Mouse (Mus musculus) intestine, embryonic 15.5 days (tissue): ENCODE data around the gene Gdpgp1. TPM values are rescaled to one million over a fixed set of nuclear protein-coding genes. Genes with fewer than 3 reads are reported as not detected.
A peak's percentile ranks its signal among the peaks of the same experiment; 100 is the strongest.

Experiments
- ATAC-seq: fragments of 200-750 bp; cut with Nextera tagmentation; 2 replicates; pipeline ENCODE4 v1.8.0; 2017; ENCODE audit warnings: moderate TSS enrichment, moderate library complexity
- H3K27ac ChIP-seq: fragments of 300-500 bp; sonication (generic); 2 replicates; pipeline ENCODE4 v1.5.1; 2015; ENCODE audit warnings: mild to moderate bottlenecking, inconsistent platforms
- H3K27me3 ChIP-seq: fragments of 300-500 bp; sonication (generic); replicated peaks from 2 replicates; pipeline ENCODE4 v1.6.1; 2015; ENCODE audit warnings: inconsistent platforms
- H3K36me3 ChIP-seq: fragments of 300-500 bp; sonication (generic); 2 replicates; pipeline ENCODE4 v1.6.1; 2015; ENCODE audit warnings: inconsistent platforms
- H3K4me1 ChIP-seq: fragments of 300-500 bp; sonication (generic); replicated peaks from 2 replicates; pipeline ENCODE4 v1.6.1; 2015; ENCODE audit warnings: inconsistent platforms
- H3K4me2 ChIP-seq: fragments of 300-500 bp; sonication (generic); replicated peaks from 2 replicates; pipeline ENCODE4 v1.6.1; 2015; ENCODE audit warnings: mild to moderate bottlenecking, inconsistent platforms
- H3K4me3 ChIP-seq: fragments of 300-500 bp; sonication (generic); replicated peaks from 2 replicates; pipeline ENCODE4 v1.5.1; 2015; ENCODE audit warnings: inconsistent platforms
- H3K9ac ChIP-seq: fragments of 300-500 bp; sonication (generic); 2 replicates; pipeline ENCODE4 v1.6.1; 2015; ENCODE audit warnings: inconsistent platforms
- H3K9me3 ChIP-seq: fragments of 300-500 bp; sonication (generic); 2 replicates; pipeline ENCODE4 v1.6.1; 2016; ENCODE audit warnings: inconsistent platforms
- WGBS: fragments of 180-500 bp; shearing (Covaris S2); methylation state at CpG from one replicate; pipeline ENCODE4 v1.1.7; 2015; 5-methylcytosine and 5-hydroxymethylcytosine counted together
- polyA plus RNA-seq: library from polyadenylated mRNA; unstranded; fragments of >200 nt; fragmentation: Nextera tagmentation; extraction: Ambion mirVana; gene quantifications from 2 replicates; pipeline ENCODE4 v1.2.1, GENCODE M21; 2015

Gene Gdpgp1
- polyA plus RNA-seq, 1 experiment from 2014 or later, result 6.5 TPM

- no peak for ATAC-seq
- peaks cover 36% of the 10 kb centered on the region for H3K36me3 ChIP-seq
- H3K4me2 ChIP-seq, result no peak overlapping the region
- peaks cover 5% of the 10 kb centered on the region for H3K4me1 ChIP-seq
- H3K9me3 ChIP-seq, result no peaks in the 10 kb centered on the region
- H3K9ac ChIP-seq, result no peak overlapping the region
- 74% methylated on average over 8 of the region's 8 CpGs for WGBS
- H3K27ac ChIP-seq, result no peak overlapping the region
- H3K27me3 ChIP-seq, result no peaks in the 10 kb centered on the region
- H3K4me3 ChIP-seq, result no peak overlapping the region
These were observed 18.2 kb upstream of the Gdpgp1 start for GRCm38 (mm10) chr7:80214459-80214858.

DNA sequence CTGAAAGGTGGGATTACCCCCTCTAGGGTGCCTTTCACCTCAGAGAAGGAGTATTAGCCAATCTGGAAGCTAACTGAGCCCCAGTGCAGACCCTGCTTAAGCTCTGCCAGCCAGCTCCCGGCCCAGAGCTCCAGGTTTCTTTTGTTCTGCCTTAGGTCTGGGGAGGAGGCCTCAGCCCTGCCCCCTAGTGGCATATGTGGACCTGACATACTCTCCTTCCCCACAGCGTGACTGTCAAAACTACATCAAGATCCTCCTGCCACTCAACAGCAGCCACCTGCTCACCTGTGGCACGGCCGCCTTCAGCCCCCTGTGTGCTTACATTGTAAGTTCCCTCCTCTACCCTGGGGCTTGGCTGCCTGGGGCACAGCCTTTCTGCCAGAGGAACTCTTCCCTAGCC lies 17.3 kb upstream of the Gdpgp1 start:
- H3K4me1 ChIP-seq, result 0 out of 2 replicates have a peak, but pooled peaks cover 2% of the 10 kb centered on the region
- WGBS, result 30% methylated on average over 4 of the region's 4 CpGs
- H3K27ac ChIP-seq, result no peak overlapping the region
- H3K4me3 ChIP-seq, result no peak overlapping the region
- H3K9me3 ChIP-seq, result no peaks in the 10 kb centered on the region
- H3K9ac ChIP-seq, result no peak overlapping the region
- no peaks in the 10 kb centered on the region for H3K27me3 ChIP-seq
- no peak overlapping the region for H3K4me2 ChIP-seq
- peak; percentile 88 for ATAC-seq
- H3K36me3 ChIP-seq, result peaks cover 45% of the 10 kb centered on the region

DNA sequence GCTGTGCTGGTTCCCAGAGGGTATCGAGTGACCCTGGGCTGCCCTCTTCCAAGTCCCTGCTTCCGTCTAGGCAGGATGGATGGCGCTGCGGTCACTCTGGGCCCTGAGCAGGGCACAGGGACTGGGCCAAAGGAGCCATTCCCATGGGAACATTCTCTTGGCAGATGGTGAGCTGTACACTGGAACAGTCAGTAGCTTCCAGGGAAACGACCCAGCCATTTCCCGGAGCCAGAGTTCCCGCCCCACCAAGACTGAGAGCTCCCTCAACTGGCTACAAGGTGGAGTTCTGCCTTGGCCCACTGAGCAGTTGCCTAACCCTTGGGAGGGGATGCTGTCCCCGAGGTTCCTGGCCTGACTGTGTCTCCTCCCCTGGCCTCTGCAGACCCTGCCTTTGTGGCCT lies 16.1 kb upstream of the Gdpgp1 start:
- Histone ChIP-seq H3K4me3 (no peak overlapping the region), H3K9ac (no peak overlapping the region), H3K4me2 (no peak overlapping the region), H3K27me3 (no peaks in the 10 kb centered on the region), H3K36me3 (peaks cover 51% of the 10 kb centered on the region), H3K9me3 (no peaks in the 10 kb centered on the region), H3K27ac (no peak overlapping the region), H3K4me1 (0 out of 2 replicates have a peak, but pooled peaks cover 2% of the 10 kb centered on the region)
- ATAC-seq, result no peak
- 78% methylated on average over 8 of the region's 8 CpGs for WGBS

- 95% methylated on average over 9 of the region's 9 CpGs for WGBS
- Histone ChIP-seq H3K27ac (no peak overlapping the region), H3K36me3 (peaks cover 51% of the 10 kb centered on the region), H3K27me3 (no peaks in the 10 kb centered on the region), H3K4me2 (no peak overlapping the region), H3K4me1 (0 out of 2 replicates have a peak, but pooled peaks cover 2% of the 10 kb centered on the region), H3K9ac (no peak overlapping the region), H3K4me3 (no peak overlapping the region), H3K9me3 (no peaks in the 10 kb centered on the region)
- no peak for ATAC-seq
These were observed 14.0 kb upstream of the Gdpgp1 start for GRCm38 (mm10) chr7:80218666-80219065.

DNA sequence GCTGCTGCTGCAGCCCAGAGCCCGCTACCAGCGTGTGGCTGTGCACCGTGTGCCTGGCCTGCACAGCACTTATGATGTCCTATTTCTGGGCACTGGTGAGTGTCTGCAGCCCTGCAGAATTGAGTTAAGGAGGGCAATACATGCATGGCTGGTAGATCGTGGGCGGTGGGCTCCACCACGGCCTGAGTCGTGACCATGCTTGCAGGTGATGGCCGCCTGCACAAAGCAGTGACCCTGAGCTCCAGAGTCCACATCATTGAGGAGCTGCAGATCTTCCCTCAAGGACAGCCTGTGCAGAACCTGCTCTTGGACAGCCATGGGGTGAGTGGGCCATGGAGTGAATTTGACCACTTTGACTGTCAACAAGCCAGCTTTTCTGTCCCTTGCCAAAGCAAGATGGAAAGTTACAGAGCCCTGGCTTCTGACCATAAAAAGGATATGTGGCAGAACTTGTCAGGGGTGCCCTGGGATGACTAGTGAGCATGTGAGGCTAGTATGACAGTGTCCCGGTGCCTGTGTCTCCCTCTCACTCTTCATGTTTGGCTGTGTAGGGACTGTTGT lies 12.3 kb upstream of the Gdpgp1 start:
- H3K9ac ChIP-seq, result no peak overlapping the region
- H3K27ac ChIP-seq, result no peak overlapping the region
- H3K36me3 ChIP-seq, result peaks cover 60% of the 10 kb centered on the region
- no peak overlapping the region for H3K4me3 ChIP-seq
- no peak overlapping the region for H3K4me2 ChIP-seq
- WGBS, result 93% methylated on average over 9 of the region's 9 CpGs
- 0 out of 2 replicates have a peak, but pooled peaks cover 2% of the 10 kb centered on the region for H3K4me1 ChIP-seq
- H3K27me3 ChIP-seq, result no peaks in the 10 kb centered on the region
- no peaks in the 10 kb centered on the region for H3K9me3 ChIP-seq
- ATAC-seq, result no peak

DNA sequence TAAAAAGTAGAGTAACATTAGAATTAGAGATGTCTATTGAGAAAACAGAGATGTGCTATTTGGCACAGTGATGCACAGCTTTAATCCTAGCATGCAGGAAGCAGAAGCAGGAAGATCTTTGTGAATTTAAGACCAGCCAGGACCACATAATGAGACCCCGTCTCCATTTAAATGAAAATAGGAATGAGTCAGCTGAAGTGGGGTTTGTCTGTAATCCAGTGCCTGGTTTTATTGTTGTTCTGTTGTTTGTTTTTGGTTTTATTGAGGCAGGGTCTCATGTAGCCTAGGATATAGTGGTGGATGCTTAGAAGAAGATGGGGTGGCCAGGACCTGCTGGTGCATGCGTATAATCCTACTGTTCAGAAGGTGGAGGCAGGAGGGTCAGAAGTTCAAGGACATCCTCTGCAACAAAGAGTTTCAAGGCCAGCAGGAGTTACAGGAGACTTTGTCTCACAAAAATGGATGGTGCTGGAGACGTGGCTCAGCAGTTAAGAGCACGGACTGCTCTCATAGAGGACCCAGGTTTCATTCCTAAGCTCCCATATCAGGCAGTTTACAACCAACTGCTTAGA lies 11.4 kb upstream of the Gdpgp1 start:
- Histone ChIP-seq H3K4me2 (no peak overlapping the region), H3K4me3 (no peak overlapping the region), H3K4me1 (no peaks in the 10 kb centered on the region), H3K9me3 (no peaks in the 10 kb centered on the region), H3K36me3 (peaks cover 57% of the 10 kb centered on the region), H3K9ac (no peak overlapping the region), H3K27ac (no peak overlapping the region), H3K27me3 (no peaks in the 10 kb centered on the region)
- WGBS, result 79% methylated on average over 4 of the region's 4 CpGs
- ATAC-seq, result no peak

DNA sequence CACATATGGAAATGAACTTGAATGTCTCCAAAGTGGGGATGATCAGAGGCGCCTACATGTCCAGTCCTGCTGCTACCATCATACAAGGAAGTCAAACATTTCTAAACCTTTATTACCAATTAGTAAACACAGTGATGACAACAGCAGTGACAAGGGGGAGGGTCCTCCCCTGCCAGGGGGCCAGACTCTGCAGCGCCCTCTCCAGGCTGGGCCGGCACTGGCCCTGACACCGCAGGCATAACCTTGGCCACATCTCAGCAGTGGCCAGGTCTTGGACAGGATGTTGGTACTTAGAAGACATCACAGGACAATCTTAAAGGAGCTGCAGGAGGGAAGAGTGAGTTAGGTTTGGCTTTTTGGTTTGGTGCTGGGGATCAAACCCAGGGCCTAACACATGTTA lies 5.6 kb upstream of the Gdpgp1 start:
- Histone ChIP-seq H3K4me1 (no peaks in the 10 kb centered on the region), H3K4me3 (no peak overlapping the region), H3K27ac (no peak overlapping the region), H3K9me3 (no peaks in the 10 kb centered on the region), H3K9ac (no peak overlapping the region), H3K36me3 (peaks cover 18% of the 10 kb centered on the region), H3K4me2 (no peak overlapping the region), H3K27me3 (no peaks in the 10 kb centered on the region)
- ATAC-seq, result no peak
- WGBS, result 90% methylated on average over 4 of the region's 4 CpGs

DNA sequence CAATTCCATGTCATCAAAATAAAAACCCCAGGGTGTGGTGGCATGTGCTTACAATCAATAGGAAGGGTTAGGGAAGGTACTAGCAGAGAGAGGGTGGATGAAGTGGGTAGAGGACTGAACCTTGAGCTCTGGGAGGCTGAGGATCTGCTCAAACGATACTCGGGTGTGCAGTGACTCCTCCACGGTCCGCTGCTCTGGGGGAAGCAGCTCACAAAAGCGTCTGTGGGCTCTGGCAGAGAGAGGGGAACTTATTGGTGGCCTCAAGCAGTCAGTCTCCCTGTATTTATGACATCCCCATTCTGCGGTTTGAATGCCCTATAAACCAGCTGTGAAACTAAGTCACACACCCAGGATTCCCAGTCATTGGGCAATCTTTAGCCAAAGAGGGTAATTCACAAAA lies 2.5 kb upstream of the Gdpgp1 start:
- Histone ChIP-seq H3K36me3 (peaks cover 9% of the 10 kb centered on the region), H3K27me3 (no peaks in the 10 kb centered on the region), H3K27ac (no peak overlapping the region), H3K4me2 (no peak overlapping the region; the same call in 1 of the 2 replicates), H3K9ac (no peak overlapping the region), H3K4me3 (no peak overlapping the region), H3K9me3 (no peaks in the 10 kb centered on the region), H3K4me1 (0 out of 2 replicates have a peak, but pooled peaks cover 4% of the 10 kb centered on the region)
- no peak for ATAC-seq
- WGBS, result 67% methylated on average over 6 of the region's 6 CpGs

GRCm38 (mm10) chr7:80231971-80232488 lies 635 bp upstream of the Gdpgp1 start:
- H3K4me3 ChIP-seq, result peak overlapping the region; percentile 78

DNA sequence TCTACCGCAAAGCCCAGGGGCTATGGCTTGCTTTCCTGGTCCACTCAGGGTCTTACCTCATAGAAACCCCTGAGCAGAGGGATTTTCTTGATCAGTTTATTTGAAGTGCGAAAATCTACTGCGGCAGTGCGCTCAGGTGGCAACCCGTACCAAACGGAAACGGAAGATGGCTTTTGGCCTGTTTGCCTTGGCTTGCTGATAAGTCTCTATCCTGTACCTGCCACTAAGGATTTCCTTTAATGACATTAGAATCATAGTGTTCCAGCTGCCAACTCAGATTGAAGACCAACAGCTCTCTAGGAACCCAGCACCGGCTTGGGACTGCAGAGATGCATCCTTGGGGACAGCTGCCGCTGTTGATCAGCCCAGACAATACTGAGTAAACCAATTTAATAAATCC lies 1.1 kb downstream of the Gdpgp1 start:
- Histone ChIP-seq H3K4me1 (0 out of 2 replicates have a peak, but pooled peaks cover 4% of the 10 kb centered on the region), H3K27me3 (no peaks in the 10 kb centered on the region), H3K9ac (peak overlapping the region; percentile 34; the same call in 1 of the 2 replicates), H3K27ac (no peak overlapping the region), H3K36me3 (no peaks in the 10 kb centered on the region), H3K4me3 (peak overlapping the region; percentile 78), H3K4me2 (peak overlapping the region; percentile 88), H3K9me3 (no peaks in the 10 kb centered on the region)
- no peak for ATAC-seq
- 66% methylated on average over 9 of the region's 9 CpGs for WGBS

More at GRCm38 (mm10) chr7:80231971-80232488, 635 bp upstream of the Gdpgp1 start:
- peak; percentile 73 for ATAC-seq
- Histone ChIP-seq H3K9me3 (no peaks in the 10 kb centered on the region), H3K27me3 (no peaks in the 10 kb centered on the region), H3K36me3 (peaks cover 5% of the 10 kb centered on the region), H3K4me2 (peak overlapping the region; percentile 88), H3K27ac (peak overlapping the region; percentile 88), H3K4me1 (0 out of 2 replicates have a peak, but pooled peaks cover 4% of the 10 kb centered on the region), H3K9ac (peak overlapping the region; percentile 56)
- WGBS, result under 1% methylated on average over 29 of the region's 29 CpGs

DNA sequence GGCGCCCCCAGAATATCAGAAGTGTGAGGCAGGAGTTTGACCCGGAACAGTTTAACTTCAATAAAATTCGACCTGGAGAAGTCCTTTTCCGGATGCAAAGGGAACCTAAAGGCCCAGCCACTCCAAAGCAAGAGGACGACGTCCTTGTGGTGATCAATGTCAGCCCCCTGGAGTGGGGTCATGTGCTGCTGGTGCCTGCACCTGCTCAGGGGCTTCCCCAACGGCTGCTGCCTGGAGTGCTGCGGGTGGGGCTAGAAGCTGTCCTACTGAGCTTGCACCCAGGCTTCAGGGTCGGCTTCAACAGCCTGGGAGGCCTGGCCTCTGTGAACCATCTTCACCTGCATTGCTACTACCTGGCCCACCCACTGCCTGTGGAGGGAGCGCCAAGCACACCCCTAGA lies 5.9 kb downstream of the Gdpgp1 start:
- Histone ChIP-seq H3K27me3 (no peaks in the 10 kb centered on the region), H3K9me3 (no peaks in the 10 kb centered on the region), H3K4me1 (0 out of 2 replicates have a peak, but pooled peaks cover 4% of the 10 kb centered on the region), H3K4me2 (no peak overlapping the region), H3K4me3 (no peak overlapping the region), H3K9ac (no peak overlapping the region), H3K27ac (no peak overlapping the region), H3K36me3 (0 out of 2 replicates have a peak, but pooled peaks cover 5% of the 10 kb centered on the region)
- ATAC-seq, result no peak
- WGBS, result 88% methylated on average over 10 of the region's 10 CpGs

GRCm38 (mm10) chr7:80241661-80242060 lies 9.0 kb downstream of the Gdpgp1 start:
- Histone ChIP-seq H3K9me3 (no peaks in the 10 kb centered on the region), H3K27ac (no peak overlapping the region), H3K4me1 (no peaks in the 10 kb centered on the region), H3K36me3 (0 out of 2 replicates have a peak, but pooled peaks cover 5% of the 10 kb centered on the region), H3K27me3 (no peaks in the 10 kb centered on the region), H3K9ac (no peak overlapping the region), H3K4me2 (no peak overlapping the region), H3K4me3 (no peak overlapping the region)
- 63% methylated on average over 4 of the region's 4 CpGs for WGBS
- ATAC-seq, result no peak

- ATAC-seq, result no peak
- H3K4me3 ChIP-seq, result no peak overlapping the region
- H3K36me3 ChIP-seq, result no peaks in the 10 kb centered on the region
- H3K27ac ChIP-seq, result no peak overlapping the region
- no peaks in the 10 kb centered on the region for H3K4me1 ChIP-seq
- no peaks in the 10 kb centered on the region for H3K27me3 ChIP-seq
- H3K9ac ChIP-seq, result no peak overlapping the region
- no peak overlapping the region for H3K4me2 ChIP-seq
- 91% methylated on average over 4 of the region's 4 CpGs for WGBS
- no peaks in the 10 kb centered on the region for H3K9me3 ChIP-seq
These were observed 12.2 kb downstream of the Gdpgp1 start for GRCm38 (mm10) chr7:80244851-80245250.
